Mouse (Mus musculus) CH12.LX (cell line): ENCODE measurements at regions not wholly inside any gene's neighbourhood (a gene's known extent, or its start where the extent isn't known, plus 50 kb on each side); places are given as distances from the start of the nearest gene placed in this dataset.

Experiments
- DNase-seq: peaks from one replicate; pipeline ENCODE4 v3.0.0-alpha.2; 2013; ENCODE audit errors: extremely low read depth
- H3K27ac ChIP-seq: 2 replicates; pipeline ENCODE4 v1.5.1; 2012; ENCODE audit warnings: low read depth, mild to moderate bottlenecking, control low read depth, moderate library complexity; ENCODE audit not compliant: insufficient read depth
- H3K27me3 ChIP-seq: replicated peaks from 2 replicates; pipeline ENCODE3; 2012; ENCODE audit warnings: inconsistent platforms
- H3K36me3 ChIP-seq, 2 experiments: replicated peaks in 1 of 2; 2 replicates each; pipeline versions ENCODE3 to v1.6.1; 2012; ENCODE audit warnings: inconsistent platforms in 1 of 2, low read length in 1 of 2, mild to moderate bottlenecking in 1 of 2, mixed read lengths in 1 of 2, moderate library complexity in 1 of 2; ENCODE audit not compliant: control insufficient read depth in 1 of 2, insufficient read depth in 1 of 2
- H3K4me1 ChIP-seq, 2 experiments: 2 replicates each; pipeline ENCODE4 v1.6.1; 2012; ENCODE audit warnings: inconsistent platforms in 1 of 2, moderate library complexity in 1 of 2; ENCODE audit not compliant: insufficient read depth in 2 of 2, control insufficient read depth in 1 of 2
- H3K4me2 ChIP-seq: 2 replicates; pipeline ENCODE4 v1.6.1; 2012; ENCODE audit warnings: low read depth, mild to moderate bottlenecking, control low read depth; ENCODE audit not compliant: poor library complexity, insufficient read depth, severe bottlenecking
- H3K4me3 ChIP-seq, 3 experiments: fragments of 150-350 bp in 1 of 3; sonication (generic) in 1 of 3; replicated peaks in 1 of 3; 2 replicates each; pipeline versions ENCODE3 to v1.5.1; 2011 to 2012; ENCODE audit warnings: low read depth in 2 of 3, low read length in 2 of 3, mild to moderate bottlenecking in 2 of 3, moderate library complexity in 2 of 3, control low read depth in 1 of 3, improper control_type of control experiment in 1 of 3, inconsistent platforms in 1 of 3, mixed read lengths in 1 of 3; ENCODE audit not compliant: poor library complexity in 1 of 3
- H3K79me2 ChIP-seq: replicated peaks from 2 replicates; pipeline ENCODE4 v1.6.1; 2012; ENCODE audit warnings: mild to moderate bottlenecking, moderate library complexity; ENCODE audit not compliant: control insufficient read depth, poor library complexity, insufficient read depth, severe bottlenecking; ENCODE audit errors: extremely low read depth
- H3K9ac ChIP-seq: 2 replicates; pipeline ENCODE4 v1.6.1; 2012; ENCODE audit warnings: low read depth, mild to moderate bottlenecking, control low read depth, moderate library complexity; ENCODE audit not compliant: insufficient read depth
- H3K9me3 ChIP-seq: replicated peaks from 2 replicates; pipeline ENCODE3; 2012; ENCODE audit warnings: low read length, inconsistent platforms, mixed read lengths
- CTCF ChIP-seq, 2 experiments: IDR thresholded peaks in 1 of 2; conservative IDR thresholded peaks in 1 of 2; 2 replicates each; pipeline ENCODE4 v1.5.1; 2011 to 2012; ENCODE audit warnings: low read depth in 2 of 2, low read length in 2 of 2, improper control_type of control experiment in 1 of 2, inconsistent platforms in 1 of 2, mild to moderate bottlenecking in 1 of 2, moderate library complexity in 1 of 2
- E2F4 ChIP-seq: IDR thresholded peaks from 2 replicates; pipeline ENCODE4 v1.6.1; 2011; ENCODE audit warnings: low read depth, low read length, improper control_type of control experiment; ENCODE audit not compliant: insufficient replicate concordance
- ELF1 ChIP-seq: IDR thresholded peaks from 2 replicates; pipeline ENCODE4 v1.6.1; 2014; ENCODE audit warnings: low read depth, mild to moderate bottlenecking, inconsistent platforms, low read length, improper control_type of control experiment
- ETS1 ChIP-seq: conservative IDR thresholded peaks from 2 replicates; pipeline ENCODE4 v1.6.1; 2012; ENCODE audit warnings: low read depth, mild to moderate bottlenecking, inconsistent platforms, low read length, improper control_type of control experiment, moderate library complexity
- GABPA ChIP-seq: IDR thresholded peaks from 2 replicates; pipeline ENCODE4 v1.6.1; 2012; ENCODE audit warnings: low read depth, low read length, improper control_type of control experiment, inconsistent platforms; ENCODE audit not compliant: insufficient replicate concordance
- IRF4 ChIP-seq: IDR thresholded peaks from 2 replicates; pipeline ENCODE4 v1.6.1; 2014; ENCODE audit warnings: low read depth, mild to moderate bottlenecking, inconsistent platforms, low read length, improper control_type of control experiment
- MAFK ChIP-seq: IDR thresholded peaks from 2 replicates; pipeline ENCODE4 v1.6.1; 2011; ENCODE audit warnings: low read length, improper control_type of control experiment; ENCODE audit not compliant: insufficient replicate concordance
- MAX ChIP-seq: IDR thresholded peaks from 2 replicates; pipeline ENCODE4 v1.6.1; 2011; ENCODE audit warnings: low read length, improper control_type of control experiment
- MAZ ChIP-seq: IDR thresholded peaks from 2 replicates; pipeline ENCODE4 v1.6.1; 2012; ENCODE audit warnings: low read depth, mild to moderate bottlenecking, inconsistent platforms, low read length, improper control_type of control experiment, moderate library complexity
- NELFE ChIP-seq: IDR thresholded peaks from 2 replicates; pipeline ENCODE4 v1.6.1; 2011; ENCODE audit warnings: low read depth, low read length, improper control_type of control experiment
- NRF1 ChIP-seq: IDR thresholded peaks from 2 replicates; pipeline ENCODE4 v1.6.1; 2014; ENCODE audit warnings: low read depth, mild to moderate bottlenecking, inconsistent platforms, low read length, improper control_type of control experiment, moderate library complexity
- PAX5 ChIP-seq: IDR thresholded peaks from 2 replicates; pipeline ENCODE4 v1.6.1; 2012; ENCODE audit warnings: low read length, inconsistent platforms, mixed read lengths
- POLR2A ChIP-seq: IDR thresholded peaks from 2 replicates; pipeline ENCODE4 v1.6.1; 2011; ENCODE audit warnings: low read depth, mild to moderate bottlenecking, improper control_type of control experiment, low read length
- POLR2AphosphoS2 ChIP-seq: IDR thresholded peaks from 2 replicates; pipeline ENCODE4 v1.6.1; 2011; ENCODE audit warnings: low read depth, low read length, improper control_type of control experiment
- RAD21 ChIP-seq: IDR thresholded peaks from 2 replicates; pipeline ENCODE4 v1.6.1; 2011; ENCODE audit warnings: low read depth, mild to moderate bottlenecking, low read length, improper control_type of control experiment, moderate library complexity
- SIN3A ChIP-seq: IDR thresholded peaks from 2 replicates; pipeline ENCODE4 v1.6.1; 2012; ENCODE audit warnings: low read length, improper control_type of control experiment, inconsistent platforms
- TBP ChIP-seq: conservative IDR thresholded peaks from 2 replicates; pipeline ENCODE4 v1.6.1; 2011; ENCODE audit warnings: low read depth, low read length, improper control_type of control experiment
- TCF12 ChIP-seq: IDR thresholded peaks from 2 replicates; pipeline ENCODE4 v1.6.1; 2014; ENCODE audit warnings: low read depth, mild to moderate bottlenecking, inconsistent platforms, low read length, improper control_type of control experiment
- UBTF ChIP-seq: IDR thresholded peaks from 2 replicates; pipeline ENCODE4 v1.6.1; 2012; ENCODE audit warnings: low read depth, mild to moderate bottlenecking, inconsistent platforms, low read length, improper control_type of control experiment, moderate library complexity
- ZC3H11A ChIP-seq: IDR thresholded peaks from 2 replicates; pipeline ENCODE4 v1.6.1; 2012; ENCODE audit warnings: low read depth, mild to moderate bottlenecking, inconsistent platforms, low read length, improper control_type of control experiment
- ZNF384 ChIP-seq: IDR thresholded peaks from 2 replicates; pipeline ENCODE4 v1.6.1; 2012; ENCODE audit warnings: low read depth, low read length, improper control_type of control experiment, inconsistent platforms
- dilution Hi-C: fragments of 300-500 bp; cut with MboI; formaldehyde crosslinking; loops from 2 replicates; pipeline ENCODE4 v1.14.3; 2020; ENCODE audit warnings: low sequenced_read_pairs; ENCODE audit not compliant: extremely low pct_unique_long_range_greater_than_20kb, extremely low pct_ligation_motif_present
- in situ Hi-C: fragments of 300-500 bp; cut with MboI; formaldehyde crosslinking; loops from 3 replicates; pipeline ENCODE4 v1.14.3; 2019; ENCODE audit warnings: low sequenced_read_pairs, low pct_ligation_motif_present, low pct_unique_long_range_greater_than_20kb, mixed read lengths

DNA sequence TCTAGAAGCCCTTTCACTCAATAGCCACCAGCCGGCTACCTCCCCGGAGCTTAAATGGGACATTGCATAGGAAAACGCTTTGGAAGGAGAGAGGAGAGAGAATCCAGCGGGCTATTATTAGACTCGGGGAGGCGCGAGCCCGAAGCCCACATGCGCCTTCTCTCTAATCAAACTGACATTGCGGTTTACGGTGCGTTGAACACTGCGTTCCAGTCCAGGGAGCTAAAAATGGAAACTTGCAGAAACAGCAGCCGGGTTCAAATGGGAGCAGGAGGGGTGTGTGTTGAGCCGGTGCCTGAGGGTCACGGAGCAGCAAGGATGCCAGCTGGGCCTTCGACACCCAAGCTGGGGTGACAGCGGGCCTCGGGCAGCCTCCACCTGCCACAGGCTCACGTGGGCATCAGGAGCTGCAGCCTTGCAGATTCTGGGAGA, 115.1 kb downstream of the Suds3 start:
- no peaks in the 10 kb centered on the region for H3K4me1 ChIP-seq
- no peaks in the 10 kb centered on the region for H3K27me3 ChIP-seq
- dilution Hi-C loops (no loop called here), in situ Hi-C loops (no loop called here)
- no peak overlapping the region for H3K4me3 ChIP-seq
- H3K27ac ChIP-seq = no peak overlapping the region
- no peak overlapping the region for H3K9ac ChIP-seq
- H3K36me3 ChIP-seq = no peaks in the 10 kb centered on the region
- H3K4me2 ChIP-seq = no peak overlapping the region
- H3K9me3 ChIP-seq = peaks cover 85% of the 10 kb centered on the region
- TF ChIP-seq PAX5 (no peak), CTCF (conservative IDR thresholded peaks at IDR 0.05 in 1 of 2, IDR thresholded peaks at IDR 0.05 in 1 of 2; ENCODE audit: low read depth in 2 of 2, low read length in 2 of 2) (no peak), SIN3A (no peak), ZC3H11A (no peak), POLR2A (no peak), TCF12 (no peak), POLR2AphosphoS2 (no peak), RAD21 (no peak), ELF1 (no peak), NRF1 (no peak), MAFK (no peak), IRF4 (no peak), ZNF384 (no peak), TBP (no peak), GABPA (no peak), UBTF (no peak)
- no peak for DNase-seq
- no peaks in the 10 kb centered on the region for H3K79me2 ChIP-seq

- H3K36me3 ChIP-seq = no peaks in the 10 kb centered on the region
- H3K27ac ChIP-seq = no peak overlapping the region
- H3K9ac ChIP-seq = no peak overlapping the region
- DNase-seq = no peak
- TF ChIP-seq MAZ = no peak
- TF ChIP-seq MAX = no peak
- no peak for TF ChIP-seq E2F4
- TF ChIP-seq POLR2A = no peak
- no peak for TF ChIP-seq NELFE
- TF ChIP-seq ETS1 = no peak
- TF ChIP-seq, all 38 proteins: peak for 0
- dilution Hi-C loops (no loop called here), in situ Hi-C loops (no loop called here)
- H3K4me2 ChIP-seq = no peak overlapping the region
- H3K27me3 ChIP-seq = no peaks in the 10 kb centered on the region
- no peak overlapping the region for H3K4me3 ChIP-seq
- no peaks in the 10 kb centered on the region for H3K79me2 ChIP-seq
- H3K9me3 ChIP-seq = peaks cover 81% of the 10 kb centered on the region
- no peaks in the 10 kb centered on the region for H3K4me1 ChIP-seq
Measured at GRCm38 (mm10) chr5:116994508-116994907, 121.4 kb downstream of the Suds3 start.
